Mouse (Mus musculus): ENCODE data around the gene Hmox1. TPM values are rescaled to one million over a fixed set of nuclear protein-coding genes. Genes with fewer than 3 reads are reported as not detected.

Gene Hmox1
- total and polyA plus RNA-seq, 2 experiments from 2014 or later, result 13.6 to 22.9 TPM

DNA sequence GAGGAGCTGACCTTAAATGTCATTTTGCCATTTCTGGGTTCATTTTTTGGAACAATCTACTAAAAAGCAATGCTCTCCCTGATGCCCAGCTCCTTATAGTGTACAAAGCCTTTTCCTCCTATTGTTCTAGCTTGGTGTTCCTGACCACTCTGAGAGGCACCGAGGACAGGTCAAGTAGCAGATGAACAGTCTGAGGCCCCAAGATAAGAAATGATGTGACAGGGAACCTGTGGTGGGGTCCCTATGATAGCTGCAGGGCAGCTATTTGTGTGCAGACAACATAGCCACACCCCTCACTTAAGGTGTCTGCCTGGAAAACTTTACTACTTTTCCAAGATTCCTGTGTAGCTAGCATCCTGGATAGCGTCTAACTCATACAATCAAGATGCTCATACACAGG is 42.8 kb downstream of the Hmox1 start:
- Histone ChIP-seq H3K27ac (ENCODE audit: low read depth) (no peak overlapping the region), H3K4me2 (ENCODE audit: low read depth, low read length) (no peak overlapping the region), H3K4me3 (ENCODE audit: low read depth, low read length) (no peak overlapping the region), H3K9ac (replicated peaks; ENCODE audit: low read depth, low read length) (no peak overlapping the region), H3K27me3 (ENCODE audit: control insufficient read depth, insufficient read depth, low read length) (no peaks in the 10 kb centered on the region), H3K4me1 (ENCODE audit: control insufficient read depth, insufficient read depth) (peaks cover 18% of the 10 kb centered on the region), H3K36me3 (replicated peaks; ENCODE audit: control insufficient read depth, insufficient read depth, low read length) (no peaks in the 10 kb centered on the region), H3K9me3 (replicated peaks; ENCODE audit: control insufficient read depth, low read length) (no peaks in the 10 kb centered on the region)
- ATAC-seq (ENCODE audit: insufficient read depth, low read depth) (no peak), DNase-seq (ENCODE audit: low spot score) (no peak)
- TF ChIP-seq CTCF (IDR thresholded peaks at IDR 0.05; ENCODE audit: low read depth), result no peak
- TF ChIP-seq EP300 (IDR thresholded peaks at IDR 0.05; ENCODE audit: low read depth), result no peak
- WGBS, result 49% methylated on average over 2 of the region's 2 CpGs

DNA sequence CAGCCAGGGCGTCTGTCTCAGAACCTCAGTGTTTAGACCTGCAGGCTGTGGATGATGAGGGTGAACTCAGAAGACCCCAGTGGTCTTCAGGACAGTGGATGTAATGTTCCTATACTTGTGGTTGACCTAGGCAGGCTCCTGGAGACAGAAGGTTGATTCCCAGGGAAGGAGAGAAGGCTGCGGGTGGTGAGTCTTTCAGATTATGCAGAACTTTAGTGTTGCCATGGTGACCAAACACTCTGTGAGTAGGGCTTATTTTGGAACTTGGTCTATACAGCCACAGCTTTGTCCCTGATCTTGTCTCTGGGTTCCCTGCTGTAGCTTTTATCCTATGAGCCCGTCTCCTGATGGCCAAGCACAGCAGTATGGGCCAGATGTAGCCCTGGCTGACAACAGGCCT is 44.1 kb downstream of the Hmox1 start:
- no peak for DNase-seq (ENCODE audit: low spot score)
- Histone ChIP-seq H3K36me3 (replicated peaks; ENCODE audit: control insufficient read depth, insufficient read depth, low read length) (no peaks in the 10 kb centered on the region), H3K9me3 (replicated peaks; ENCODE audit: control insufficient read depth, low read length) (no peaks in the 10 kb centered on the region), H3K27me3 (ENCODE audit: control insufficient read depth, insufficient read depth, low read length) (no peaks in the 10 kb centered on the region), H3K27ac (ENCODE audit: low read depth) (no peak overlapping the region), H3K4me2 (ENCODE audit: low read depth, low read length) (no peak overlapping the region), H3K4me1 (ENCODE audit: control insufficient read depth, insufficient read depth) (peaks cover 18% of the 10 kb centered on the region), H3K4me3 (ENCODE audit: low read depth, low read length) (no peak overlapping the region), H3K9ac (replicated peaks; ENCODE audit: low read depth, low read length) (no peak overlapping the region)
- ATAC-seq (ENCODE audit: insufficient read depth, low read depth), result no peak
- TF ChIP-seq CTCF (IDR thresholded peaks at IDR 0.05; ENCODE audit: low read depth), result no peak
- TF ChIP-seq EP300 (IDR thresholded peaks at IDR 0.05; ENCODE audit: low read depth), result no peak
- 64% methylated on average over 3 of the region's 3 CpGs for WGBS

Other genes with a start within 250 kb of the Hmox1 start
- not detected in 2 replicates for gene Isx, start 220.4 kb upstream of the Hmox1 start, total RNA-seq (2014; rRNA removed; ENCODE audit: low replicate concordance)
- 0.11 TPM in 2 replicates for gene Isx, start 220.4 kb upstream of the Hmox1 start, polyA plus RNA-seq (2015; fragmentation: Nextera tagmentation; extraction: Ambion mirVana)
- gene Hmgxb4, start 100.3 kb upstream of the Hmox1 start, total RNA-seq (2014; rRNA removed; ENCODE audit: low replicate concordance), result 17.0 and 23.7 TPM in 2 replicates
- gene Hmgxb4, start 100.3 kb upstream of the Hmox1 start, polyA plus RNA-seq (2015; fragmentation: Nextera tagmentation; extraction: Ambion mirVana), result 9.0 and 10.2 TPM in 2 replicates
- 56.1 and 110 TPM in 2 replicates for gene Tom1, start 59.9 kb upstream of the Hmox1 start, total RNA-seq (2014; rRNA removed; ENCODE audit: low replicate concordance)
- gene Tom1, start 59.9 kb upstream of the Hmox1 start, polyA plus RNA-seq (2015; fragmentation: Nextera tagmentation; extraction: Ambion mirVana), result 68.7 and 75.8 TPM in 2 replicates
- 51.6 and 51.8 TPM in 2 replicates for gene Mcm5, start 15.9 kb downstream of the Hmox1 start, total RNA-seq (2014; rRNA removed; ENCODE audit: low replicate concordance)
- 20.9 and 23.8 TPM in 2 replicates for gene Mcm5, start 15.9 kb downstream of the Hmox1 start, polyA plus RNA-seq (2015; fragmentation: Nextera tagmentation; extraction: Ambion mirVana)
- gene Rasd2, start 120.3 kb downstream of the Hmox1 start, total RNA-seq (2014; rRNA removed; ENCODE audit: low replicate concordance), result 2.0 and 4.0 TPM in 2 replicates
- gene Rasd2, start 120.3 kb downstream of the Hmox1 start, polyA plus RNA-seq (2015; fragmentation: Nextera tagmentation; extraction: Ambion mirVana), result 0.63 and 0.68 TPM in 2 replicates